Mouse (Mus musculus) frontal cortex, postnatal 25 days (tissue): Measurements from ENCODE around the gene Ank.
"Not testable (repeated sequence)": the region's sequence is repeated elsewhere in the genome, so short reads cannot be mapped to it uniquely, and the experiment has no call there.

ENCODE experiments used
- DNase-seq, 2 experiments: peaks; one replicate each; pipeline ENCODE4 v3.0.0; 2022; ENCODE audit warnings: low spot score in 2 of 2

Gene Ank

DNA sequence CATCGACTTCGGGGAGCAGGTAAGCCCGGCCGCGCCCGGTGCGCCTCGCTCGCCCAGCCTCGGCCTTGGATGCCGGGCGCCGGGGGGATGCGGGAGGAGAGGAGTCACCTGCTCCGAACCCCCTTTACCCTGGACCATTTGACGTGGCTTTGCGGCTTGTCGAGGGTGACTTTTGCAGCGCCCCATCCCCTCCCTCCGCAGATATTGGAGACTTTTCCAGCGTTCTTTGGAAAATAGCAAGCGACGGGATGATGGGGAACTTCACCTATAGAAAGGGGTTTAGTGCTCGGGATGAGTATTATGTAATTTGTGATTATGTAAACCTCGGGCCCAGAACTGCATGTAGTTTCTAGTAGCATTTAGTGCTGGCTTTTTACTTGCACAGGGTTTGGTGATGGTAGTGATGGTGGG, 609 bp downstream of the Ank start:
- no peak for DNase-seq

DNA sequence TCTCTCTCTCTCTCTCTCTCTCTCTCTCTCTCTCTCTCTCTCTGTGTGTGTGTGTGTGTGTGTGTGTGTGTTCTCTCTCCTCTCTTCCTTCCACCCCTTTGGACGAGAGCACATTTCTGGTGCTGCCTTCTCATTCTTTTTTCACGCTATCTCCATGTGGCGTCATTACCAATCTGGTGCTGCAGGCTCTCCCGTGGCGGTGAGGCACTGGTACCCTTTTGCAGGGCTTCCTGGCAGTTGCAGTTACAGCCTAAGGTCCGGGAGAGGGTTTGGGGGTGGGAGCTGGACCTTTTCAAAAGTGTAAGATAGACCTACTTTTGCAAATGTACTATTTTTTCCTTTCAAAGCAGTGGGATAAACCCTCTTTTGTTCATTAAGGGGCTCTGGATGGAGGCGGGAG, 1.2 kb downstream of the Ank start:
- DNase-seq = no peak

- DNase-seq = no peak
These were observed 2.5 kb downstream of the Ank start for GRCm38 (mm10) chr15:27468822-27469488.

DNA sequence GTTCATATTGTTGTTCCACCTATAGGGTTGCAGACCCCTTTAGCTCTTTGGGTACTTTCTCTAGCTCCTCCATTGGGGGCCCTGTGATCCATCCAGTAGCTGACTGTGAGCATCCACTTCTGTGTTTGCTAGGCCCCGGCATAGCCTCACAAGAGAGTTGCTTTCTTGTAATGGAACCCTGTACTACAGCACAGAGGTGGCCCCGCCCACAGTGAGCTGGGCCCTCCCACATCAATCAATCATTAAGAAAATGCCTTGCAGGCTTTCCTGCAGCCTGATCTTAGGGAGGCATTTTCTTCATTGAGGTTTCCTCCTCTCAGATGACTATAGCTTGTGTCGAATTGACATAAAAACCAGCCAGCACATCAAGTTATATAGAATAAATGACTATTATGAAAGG, 3.9 kb downstream of the Ank start:
- not testable (repeated sequence) for DNase-seq

DNA sequence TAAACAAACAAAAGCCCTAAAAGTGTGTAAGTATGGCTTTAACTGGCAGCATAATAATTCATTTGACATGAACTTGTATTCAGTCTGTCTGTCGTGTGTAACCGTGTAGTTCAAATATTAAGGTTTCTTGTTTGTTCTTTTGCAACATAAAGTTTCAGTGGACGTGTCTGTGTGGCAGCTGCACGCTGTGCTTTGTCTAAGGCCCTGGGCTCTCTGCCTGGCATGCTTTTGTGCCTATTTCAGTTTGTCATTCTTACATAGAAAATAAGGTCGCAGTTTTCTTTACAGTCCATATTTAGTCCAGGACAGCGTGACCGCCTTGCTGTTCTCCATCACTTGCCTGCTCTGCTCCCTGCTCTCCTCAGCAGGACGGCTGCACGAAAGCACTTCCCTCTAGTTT, 5.8 kb downstream of the Ank start:
- no peak for DNase-seq

DNA sequence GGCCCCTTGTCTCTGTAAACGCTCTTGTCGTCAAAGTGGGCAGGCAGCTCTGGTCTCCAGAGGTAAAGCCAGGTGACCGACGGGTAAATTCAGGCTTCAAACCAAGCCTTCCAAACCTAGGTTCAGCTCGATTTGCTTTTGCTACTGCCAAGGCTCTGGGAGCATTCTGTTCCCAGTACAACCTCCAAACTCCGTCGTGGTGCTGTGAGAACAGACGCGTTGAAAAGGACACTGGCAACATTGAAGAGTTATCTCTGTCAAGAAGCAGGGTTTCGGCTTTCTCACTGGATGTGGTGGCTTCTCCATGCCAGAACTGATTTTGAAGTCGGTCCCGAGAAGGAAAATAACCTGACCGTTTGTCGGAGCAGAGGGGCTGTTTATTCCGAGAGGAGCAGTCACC, 9.5 kb downstream of the Ank start:
- no peak for DNase-seq

GRCm38 (mm10) chr15:27476671-27477070, 10.2 kb downstream of the Ank start:
- DNase-seq = no peak

DNA sequence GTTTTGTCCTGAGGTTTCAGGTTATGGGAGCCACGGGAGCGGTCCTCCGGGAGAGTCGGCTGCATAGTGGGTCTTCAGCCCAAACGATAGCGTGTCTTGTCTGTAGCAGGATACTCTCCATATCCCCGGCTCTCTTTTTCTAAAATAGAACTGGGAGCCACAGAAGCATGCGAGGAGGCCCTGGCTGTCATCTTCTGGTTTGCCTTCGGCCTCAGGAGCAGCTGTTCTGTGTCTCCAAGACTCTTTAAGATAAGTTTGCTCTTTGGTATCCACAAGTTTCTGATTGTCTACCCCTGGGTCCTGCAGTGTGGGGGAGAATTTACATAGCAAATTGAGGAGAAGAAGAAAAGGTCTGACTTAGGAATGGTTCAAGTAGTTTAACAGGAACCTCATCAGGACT, 10.7 kb downstream of the Ank start:
- DNase-seq = no peak

DNA sequence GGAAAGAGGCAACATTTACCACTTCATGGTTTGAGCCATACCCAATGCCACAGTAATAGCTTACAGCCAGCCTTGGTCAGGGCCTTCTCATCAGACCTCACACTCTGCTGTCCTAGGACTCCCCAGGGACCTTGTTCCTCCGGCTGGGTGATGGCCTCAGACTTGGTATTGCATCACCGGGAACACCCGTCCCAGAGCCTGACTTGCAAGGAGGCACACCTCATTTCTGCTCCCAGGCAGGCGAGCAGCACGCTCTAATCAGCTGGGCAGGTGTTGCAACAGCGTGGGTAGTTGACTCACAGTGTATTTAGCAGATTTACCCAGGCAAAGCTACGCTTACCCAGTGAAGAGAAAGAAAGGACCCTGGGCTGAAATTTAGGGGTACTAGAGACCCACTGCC, 11.2 kb downstream of the Ank start:
- no peak for DNase-seq

DNA sequence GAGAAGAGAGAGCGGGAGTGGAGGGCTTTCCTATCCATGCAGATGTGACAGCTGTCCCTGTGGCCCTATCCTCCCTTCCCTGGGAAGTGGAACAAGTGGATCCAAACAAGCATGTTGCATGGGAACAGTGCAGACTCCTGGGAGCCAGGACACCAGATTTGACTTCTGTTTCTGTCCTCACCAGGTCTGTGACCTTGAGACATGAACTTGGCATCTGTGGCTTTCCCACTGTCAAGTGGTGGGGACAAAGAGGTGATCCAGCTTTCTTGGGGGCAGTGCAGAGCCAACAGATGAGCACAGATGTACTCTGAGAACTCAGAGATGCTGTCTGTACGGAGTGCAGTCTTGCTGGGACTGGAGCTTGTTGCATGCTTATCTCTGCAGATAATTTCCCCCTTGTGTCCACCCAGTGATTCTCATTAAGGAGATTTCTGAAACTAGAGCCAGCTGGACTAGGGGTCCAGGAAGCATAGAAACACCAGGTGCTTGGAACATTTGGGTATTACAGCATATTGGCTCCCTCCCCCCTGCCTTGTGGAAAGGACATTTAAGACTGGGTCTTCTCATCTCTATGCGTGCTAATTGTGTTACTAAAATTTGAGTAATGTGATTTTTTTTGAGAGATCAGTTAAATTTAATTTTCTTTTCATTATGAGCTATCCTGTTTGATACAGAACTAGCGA, 14.0 kb downstream of the Ank start:
- DNase-seq = no peak

DNA sequence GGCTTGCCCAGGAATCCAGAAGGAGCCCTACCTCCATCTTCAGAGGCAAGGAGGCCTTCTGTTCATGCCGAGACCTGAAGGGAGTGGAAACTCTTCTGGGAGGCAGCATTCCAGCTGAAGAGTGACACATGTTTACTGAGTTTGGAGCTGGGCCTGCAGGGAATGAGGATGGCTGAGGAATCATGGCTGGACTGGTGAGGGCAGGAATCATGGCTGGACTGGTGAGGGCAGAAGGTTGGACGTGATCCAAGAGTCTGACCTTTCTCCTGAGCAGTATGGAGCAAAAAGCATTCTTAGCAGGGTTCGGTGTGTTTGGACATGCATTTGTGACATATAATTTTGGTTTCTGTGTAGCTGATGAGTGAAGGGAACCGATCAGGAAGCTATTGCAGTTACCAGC, 15.5 kb downstream of the Ank start:
- DNase-seq = no peak

- no peak for DNase-seq
These were observed 16.7 kb downstream of the Ank start for GRCm38 (mm10) chr15:27483183-27483582.

GRCm38 (mm10) chr15:27485567-27486278, 19.2 kb downstream of the Ank start:
- DNase-seq = no peak

GRCm38 (mm10) chr15:27486279-27486618, 19.8 kb downstream of the Ank start:
- DNase-seq = no peak

- DNase-seq = no peak
These were observed 20.6 kb downstream of the Ank start for GRCm38 (mm10) chr15:27487059-27487458.

DNA sequence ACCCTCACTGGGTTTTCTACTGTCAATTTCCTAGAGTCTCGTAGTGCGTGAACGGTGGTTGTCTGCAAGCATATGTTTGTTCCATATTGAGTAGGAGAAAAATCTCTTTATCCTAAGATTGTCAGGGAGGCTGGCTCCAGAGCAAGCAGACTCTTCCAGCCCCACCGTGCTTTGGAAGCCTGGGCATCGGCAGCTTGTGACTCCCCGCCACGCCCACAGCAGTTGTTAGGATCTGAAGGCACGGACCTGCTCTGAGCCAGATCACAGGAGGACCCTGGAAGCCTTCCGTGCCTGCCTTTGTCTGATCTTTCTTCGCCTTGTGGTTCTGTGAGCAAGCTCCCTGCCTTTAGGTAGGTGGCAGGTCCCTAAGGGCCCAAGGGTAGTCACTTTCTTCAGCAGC, 21.6 kb downstream of the Ank start:
- DNase-seq = no peak

DNA sequence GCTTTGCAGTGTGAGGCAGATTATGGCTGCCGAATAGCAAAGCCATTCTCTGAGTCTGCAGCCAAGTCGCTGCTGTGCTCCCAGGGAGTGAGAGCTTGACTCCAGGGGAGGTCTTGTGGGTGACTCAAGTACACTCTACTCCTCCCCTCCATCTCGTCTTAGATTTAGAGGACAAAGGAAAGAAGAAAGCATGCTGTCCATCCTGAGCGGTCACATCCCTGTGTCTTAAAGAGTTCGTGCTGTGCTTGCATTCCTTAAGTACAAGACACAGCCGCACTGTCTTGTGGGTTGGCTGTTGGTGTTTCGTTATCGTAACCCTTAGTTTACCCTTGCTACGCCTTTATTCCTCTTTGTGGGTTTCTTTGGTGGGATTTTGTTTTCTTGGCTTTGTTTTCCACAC, 24.2 kb downstream of the Ank start:
- no peak for DNase-seq

GRCm38 (mm10) chr15:27491425-27492070, 25.1 kb downstream of the Ank start:
- DNase-seq = no peak

DNA sequence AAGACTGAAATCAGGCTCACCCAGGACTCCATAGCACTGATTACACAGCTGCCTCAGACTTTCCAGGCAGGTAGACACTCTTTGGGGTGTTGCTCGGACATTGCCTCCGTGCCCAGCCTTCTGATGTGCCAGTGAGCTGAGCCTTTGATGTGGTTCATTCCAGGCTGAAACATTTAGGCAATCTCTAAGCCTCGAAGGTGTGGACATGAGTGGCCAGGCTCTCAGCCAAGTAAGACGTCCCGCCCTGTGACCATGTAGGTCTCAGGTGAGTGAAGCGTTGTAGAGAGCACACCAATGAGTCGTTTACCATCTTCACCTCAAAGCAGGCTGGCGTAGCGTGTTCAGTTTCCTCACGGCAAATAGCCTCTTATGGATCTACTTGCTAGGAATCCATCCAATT, 25.7 kb downstream of the Ank start:
- DNase-seq = no peak

- DNase-seq = no peak
These were observed 26.3 kb downstream of the Ank start for GRCm38 (mm10) chr15:27492734-27493133.

DNA sequence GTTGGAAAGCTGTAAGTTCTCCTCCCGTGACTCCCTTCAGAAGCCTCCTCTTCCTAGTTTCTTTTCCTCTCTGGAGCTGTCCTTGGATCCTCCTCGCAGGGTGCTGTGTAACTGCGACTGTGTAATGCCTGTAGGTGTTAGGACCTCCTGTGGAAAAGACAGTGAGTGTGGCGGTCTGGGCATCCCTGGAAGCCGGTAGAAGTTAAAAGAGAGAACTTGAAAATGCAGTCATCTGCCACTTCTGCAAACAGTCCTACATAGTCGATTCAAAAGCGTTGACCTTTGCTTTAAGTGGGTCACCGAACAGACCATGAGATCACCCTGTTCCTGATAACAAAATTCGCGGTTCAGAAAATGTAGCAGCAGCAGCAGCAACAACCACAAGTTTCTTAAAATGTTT, 27.0 kb downstream of the Ank start:
- DNase-seq = no peak

DNA sequence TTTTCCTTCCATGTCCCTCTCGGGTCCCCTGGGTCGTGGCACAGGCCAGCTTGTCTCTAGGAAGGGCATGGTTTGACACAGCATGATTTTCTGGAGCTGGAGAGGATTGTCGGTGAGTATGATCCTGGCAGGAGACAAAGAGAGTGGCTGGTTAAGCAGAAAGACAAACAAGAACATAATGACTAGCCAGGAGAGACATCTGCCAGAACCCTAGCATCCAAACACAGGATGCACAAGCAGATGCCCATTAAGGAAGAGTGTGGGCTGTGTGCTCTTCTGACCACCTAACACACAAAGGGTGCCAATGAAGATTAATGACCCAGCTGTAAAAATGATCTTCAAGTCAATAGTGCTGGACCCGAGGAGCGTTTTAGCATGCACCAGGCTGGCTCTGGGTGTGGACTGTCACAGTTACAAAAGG, 29.5 kb downstream of the Ank start:
- DNase-seq = no peak
